Mouse (Mus musculus) heart, adult 8-10 months (tissue): ENCODE data around the gene Fthl17b. TPM values are rescaled to one million over a fixed set of nuclear protein-coding genes. Genes with fewer than 3 reads are reported as not detected.
"Not testable (repeated sequence)": the region's sequence is repeated elsewhere in the genome, so short reads cannot be mapped to it uniquely, and the experiment has no call there.

Experiments used
- DNase-seq: peaks from one replicate; pipeline ENCODE4 v3.0.0; 2022; ENCODE audit warnings: low spot score
- total RNA-seq, 4 experiments: library from RNA; stranded (reverse); gene quantifications; 2 replicates each; pipeline ENCODE4 v1.2.4; 2022

Fthl17b gene
- not detected for total RNA-seq

GRCm38 (mm10) chrX:8962875-8963274, at the start of gene Fthl17b:
Gene Fthl17b (minus strand): TSS chrX:8962975.
- DNase-seq = not testable (repeated sequence)

- not testable (repeated sequence) for DNase-seq
Measured at GRCm38 (mm10) chrX:8986655-8987054, 23.9 kb upstream of the Fthl17b start, which contains the start of gene Fthl17d. Gene Fthl17d (minus strand): TSS chrX:8986755.

- not testable (repeated sequence) for DNase-seq
Measured at GRCm38 (mm10) chrX:8976459-8976858, 13.7 kb upstream of the Fthl17b start, which contains the start of gene Fthl17c. Gene Fthl17c (minus strand): TSS chrX:8976559.

DNA sequence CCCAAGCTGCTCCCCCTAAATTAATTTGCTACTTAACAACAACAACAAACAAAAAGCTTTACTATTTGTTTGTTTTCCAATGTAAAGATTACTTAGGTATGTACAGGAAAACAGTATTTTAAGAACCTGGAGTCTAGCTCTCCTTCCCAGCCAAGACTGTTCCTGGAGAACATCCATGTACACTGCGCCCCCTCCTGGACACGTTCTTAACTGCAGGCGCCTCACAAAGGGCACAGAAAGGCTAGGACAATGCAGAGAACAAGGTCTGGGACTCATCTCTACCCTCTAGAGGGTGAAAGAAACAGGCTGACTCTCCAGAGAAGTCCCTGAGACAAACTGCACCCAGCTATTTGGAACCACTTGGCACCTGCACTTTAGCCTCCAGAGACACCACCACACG, 1.8 kb upstream of the Fthl17b start:
- not testable (repeated sequence) for DNase-seq

DNA sequence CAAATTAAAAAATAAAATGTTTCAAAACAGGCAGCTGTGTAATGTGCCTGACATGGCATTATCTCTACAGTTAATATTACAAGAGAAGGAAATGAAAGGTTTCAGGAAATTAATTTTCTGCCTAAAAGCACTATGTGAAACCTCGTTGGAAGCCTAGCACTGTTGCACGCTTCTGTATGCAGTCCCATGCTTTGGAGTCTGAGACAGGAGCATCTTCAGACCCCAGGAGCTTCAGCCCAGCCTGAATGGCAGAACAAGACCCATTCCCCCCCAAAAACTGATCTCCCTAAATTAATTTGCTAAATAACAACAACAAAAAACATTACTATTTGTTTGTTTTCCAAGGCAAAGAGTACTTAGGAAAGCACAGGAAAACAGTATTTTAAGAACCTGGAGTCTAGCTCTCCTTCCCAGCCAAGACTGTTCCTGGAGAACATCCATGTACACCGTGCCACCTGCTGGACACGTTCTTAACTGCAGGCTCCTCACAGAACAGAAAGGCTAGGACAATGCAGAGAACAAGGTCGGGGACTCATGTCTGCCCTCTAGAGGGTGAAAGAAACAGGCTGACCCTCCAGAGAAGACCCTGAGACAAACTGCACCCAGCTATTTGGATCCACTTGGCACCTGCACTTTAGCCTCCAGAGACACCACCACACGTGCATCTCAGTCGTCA, 14.5 kb downstream of the Fthl17b start:
- peak; percentile 72 for DNase-seq

- no peak for DNase-seq
Measured at GRCm38 (mm10) chrX:8944041-8944440, 18.7 kb downstream of the Fthl17b start.

DNA sequence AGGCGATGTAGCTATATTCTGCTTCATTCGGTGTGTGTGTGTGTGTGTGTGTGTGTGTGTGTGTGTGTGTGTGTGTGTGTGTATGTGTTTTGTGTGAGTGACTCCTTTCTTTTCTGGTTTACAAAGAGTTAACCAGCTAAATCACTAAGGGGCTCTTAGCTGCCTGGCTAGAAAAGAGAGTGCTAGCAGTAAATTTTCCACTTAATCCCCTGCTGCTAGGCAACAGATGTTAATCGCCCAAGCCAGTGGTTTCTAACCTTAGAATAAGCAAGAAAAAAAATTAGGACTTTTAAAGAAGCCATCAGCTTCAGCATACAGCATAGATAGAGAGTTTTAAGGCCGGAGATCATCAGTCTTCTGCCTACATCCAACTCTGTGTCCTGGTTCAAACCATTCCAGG, 35.5 kb downstream of the Fthl17b start:
- DNase-seq = no peak

DNA sequence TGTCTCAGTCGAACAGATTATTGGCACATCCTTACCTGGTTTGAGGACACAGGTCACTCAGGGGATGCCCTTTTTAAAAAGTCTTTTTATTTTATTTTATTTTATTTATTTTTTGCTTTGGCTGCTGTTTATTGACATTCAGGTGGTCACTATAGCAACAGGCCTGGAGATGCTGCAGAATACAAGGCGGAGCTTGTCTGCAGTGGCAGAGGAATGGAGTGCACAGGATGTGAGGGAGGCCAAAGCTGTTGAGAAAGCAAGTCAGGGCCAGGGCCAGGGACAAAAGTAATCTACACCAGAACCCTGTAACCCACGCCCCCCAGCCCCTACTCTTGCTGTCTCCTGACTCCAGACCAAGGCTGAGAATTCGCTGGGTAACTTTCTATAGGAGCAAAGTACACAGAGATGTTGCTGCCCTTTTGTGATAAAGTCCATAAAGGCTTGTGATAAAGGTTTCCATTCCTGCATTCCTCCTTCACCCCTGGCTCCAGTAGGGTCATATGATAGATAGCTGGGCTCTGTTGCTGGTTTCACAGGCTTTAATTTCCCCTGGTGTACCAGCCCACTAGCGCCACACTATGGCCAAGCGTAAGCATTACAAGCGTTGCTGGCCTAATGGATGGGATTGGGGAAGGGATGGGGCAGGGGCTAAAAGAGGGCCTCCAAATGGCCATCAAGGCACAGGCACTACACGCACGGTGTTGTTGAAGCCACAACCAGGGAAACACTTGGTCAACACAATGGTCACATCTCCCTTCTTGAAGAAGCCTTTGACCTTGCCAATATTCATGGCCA, 40.8 kb downstream of the Fthl17b start:
- no peak for DNase-seq

GRCm38 (mm10) chrX:8921080-8921479, 41.7 kb downstream of the Fthl17b start:
- no peak for DNase-seq

Other genes starting within 250 kb of the Fthl17b start
- not detected for gene Ssx9, start 214.5 kb downstream of the Fthl17b start, total RNA-seq
- not detected for gene Ssxb5, start 159.3 kb downstream of the Fthl17b start, total RNA-seq
- gene Gm6592, start 119.0 kb downstream of the Fthl17b start, total RNA-seq = not detected
- not detected for gene Gm5751, start 88.7 kb downstream of the Fthl17b start, total RNA-seq
- gene B630019K06Rik, start 70.6 kb downstream of the Fthl17b start, total RNA-seq = 1 to 10 TPM in 3 of 4 experiments, under 1 TPM in 1; 0.80 to 1.2 (median 1.0) TPM
- gene Fthl17c, start 13.6 kb upstream of the Fthl17b start, total RNA-seq = not detected
- gene Fthl17d, start 23.8 kb upstream of the Fthl17b start, total RNA-seq = not detected
- gene Fthl17e, start 70.5 kb upstream of the Fthl17b start, total RNA-seq = not detected
- not detected for gene Fthl17f, start 100.0 kb upstream of the Fthl17b start, total RNA-seq
- not detected for gene 4930402K13Rik, start 141.6 kb upstream of the Fthl17b start, total RNA-seq
- gene Lancl3, start 236.9 kb upstream of the Fthl17b start, total RNA-seq = 1 to 10 TPM; 2.7 to 6.0 (median 5.0) TPM